Mouse (Mus musculus): ENCODE measurements at regions not wholly inside any gene's neighbourhood (a gene's known extent, or its start where the extent isn't known, plus 50 kb on each side); places are given as distances from the start of the nearest gene placed in this dataset.
A peak's percentile ranks its signal among the peaks of the same experiment; 100 is the strongest.

DNA sequence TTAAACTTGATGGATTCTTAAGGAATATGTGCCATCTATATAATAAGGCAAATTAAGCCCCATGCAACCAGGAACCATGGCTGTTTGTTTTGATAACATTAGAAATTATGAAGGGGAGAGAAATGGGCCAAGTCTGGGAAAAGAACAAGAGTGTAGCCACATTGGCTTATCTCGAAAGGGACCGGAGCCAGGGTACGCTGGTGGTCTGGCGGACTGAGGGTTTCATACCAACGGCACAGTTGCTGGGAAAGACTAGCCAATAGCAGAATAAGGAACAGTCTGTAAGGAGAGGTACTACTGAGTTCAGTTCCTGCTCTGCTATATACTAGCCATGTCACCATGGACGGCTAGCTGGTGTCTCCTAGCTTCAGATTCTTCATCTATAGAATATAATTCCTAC, 105.9 kb upstream of the 1700016C15Rik start:
- no peak overlapping the region for H3K4me3 ChIP-seq (replicated peaks)
- WGBS: 92% methylated on average over 6 of the region's 6 CpGs
- no peak overlapping the region for H3K9ac ChIP-seq (replicated peaks)
- peaks cover 8% of the 10 kb centered on the region; the same call in 1 of the 2 replicates for H3K4me1 ChIP-seq (replicated peaks)
- peaks cover 3% of the 10 kb centered on the region; the same call in 1 of the 2 replicates for H3K27me3 ChIP-seq
- ATAC-seq: no peak
- H3K36me3 ChIP-seq: no peaks in the 10 kb centered on the region
- H3K4me2 ChIP-seq (replicated peaks): no peak overlapping the region
- H3K9me3 ChIP-seq: no peaks in the 10 kb centered on the region
- H3K27ac ChIP-seq: no peak overlapping the region

DNA sequence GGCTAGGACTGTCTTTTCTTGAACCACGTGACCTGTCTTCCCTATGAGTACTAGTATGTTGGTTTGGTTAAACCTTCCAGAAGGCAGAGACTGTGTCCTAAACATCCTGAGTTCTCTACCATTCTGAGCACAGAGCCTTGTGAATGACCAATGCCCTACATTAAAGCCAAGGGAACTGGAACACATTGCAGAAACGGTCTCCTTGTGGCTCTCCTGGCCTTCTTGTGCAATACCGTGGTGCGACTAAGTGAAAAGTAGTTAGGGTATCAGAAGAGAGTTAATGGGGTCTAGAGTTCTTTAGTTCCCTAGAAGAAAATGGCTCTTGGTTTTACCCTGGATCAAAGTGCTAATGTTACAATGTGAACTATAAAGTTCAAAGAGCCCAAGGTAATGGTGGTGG, 101.8 kb upstream of the 1700016C15Rik start:
- H3K4me2 ChIP-seq (replicated peaks): no peak overlapping the region
- H3K4me3 ChIP-seq (replicated peaks): no peak overlapping the region
- H3K9ac ChIP-seq (replicated peaks): no peak overlapping the region
- no peaks in the 10 kb centered on the region for H3K9me3 ChIP-seq
- WGBS: 95% methylated on average over 4 of the region's 4 CpGs
- no peaks in the 10 kb centered on the region for H3K36me3 ChIP-seq
- H3K27ac ChIP-seq: no peak overlapping the region
- peaks cover 3% of the 10 kb centered on the region; the same call in 1 of the 2 replicates for H3K27me3 ChIP-seq
- H3K4me1 ChIP-seq (replicated peaks): peaks cover 7% of the 10 kb centered on the region; the same call in 1 of the 2 replicates
- ATAC-seq: no peak

- Histone ChIP-seq H3K4me3 (replicated peaks) (no peak overlapping the region), H3K4me1 (replicated peaks) (peaks cover 12% of the 10 kb centered on the region; the same call in 1 of the 2 replicates), H3K9ac (replicated peaks) (no peak overlapping the region), H3K27ac (no peak overlapping the region), H3K27me3 (no peaks in the 10 kb centered on the region), H3K4me2 (replicated peaks) (no peak overlapping the region), H3K9me3 (no peaks in the 10 kb centered on the region), H3K36me3 (no peaks in the 10 kb centered on the region)
- WGBS: 74% methylated on average over 9 of the region's 9 CpGs
- ATAC-seq: no peak
These were observed 95.5 kb upstream of the 1700016C15Rik start for GRCm38 (mm10) chr1:177633966-177634602.

DNA sequence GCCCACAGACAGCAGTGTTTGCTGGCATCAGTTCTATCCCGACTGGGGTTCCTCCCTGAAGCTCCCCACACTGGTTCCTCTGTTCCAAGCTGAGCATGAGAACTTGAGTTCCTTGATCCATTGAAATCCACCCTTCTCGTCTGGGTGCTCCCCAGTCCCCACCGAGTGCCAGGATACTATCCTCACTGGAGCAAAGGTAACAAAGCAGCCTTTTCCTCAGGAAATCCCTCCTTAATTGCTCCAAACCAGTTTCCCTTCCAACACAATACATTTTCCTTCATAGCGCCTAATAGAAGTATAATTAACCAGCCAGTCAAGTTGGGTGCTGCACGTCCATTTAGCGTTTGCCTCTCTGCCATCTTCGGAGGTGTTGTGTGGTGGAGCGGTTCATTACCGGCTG, 92.6 kb upstream of the 1700016C15Rik start:
- ATAC-seq: no peak
- H3K4me2 ChIP-seq (replicated peaks): no peak overlapping the region
- WGBS: 87% methylated on average over 9 of the region's 9 CpGs
- no peak overlapping the region for H3K9ac ChIP-seq (replicated peaks)
- no peak overlapping the region for H3K27ac ChIP-seq
- no peaks in the 10 kb centered on the region for H3K9me3 ChIP-seq
- H3K27me3 ChIP-seq: no peaks in the 10 kb centered on the region
- no peak overlapping the region for H3K4me3 ChIP-seq (replicated peaks)
- peaks cover 23% of the 10 kb centered on the region for H3K4me1 ChIP-seq (replicated peaks)
- no peaks in the 10 kb centered on the region for H3K36me3 ChIP-seq

DNA sequence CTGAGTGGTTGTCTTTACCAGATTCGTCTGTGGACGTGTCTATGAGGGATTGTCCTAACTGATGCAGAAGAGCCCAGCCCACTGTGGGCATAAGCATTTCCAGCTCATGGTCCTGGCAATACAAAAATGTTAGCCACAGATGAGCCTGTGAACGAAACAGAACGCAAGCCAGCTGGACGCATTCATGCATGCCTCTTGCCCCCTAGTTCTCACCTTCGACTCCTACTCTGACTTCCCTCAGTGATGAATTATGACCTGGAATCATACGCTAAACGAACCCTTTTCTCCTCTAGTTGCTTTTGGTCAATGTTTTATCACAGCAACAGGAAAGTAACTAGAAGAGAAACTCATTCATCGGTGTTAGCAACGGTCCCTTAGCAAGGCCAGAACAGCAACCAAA, 91.2 kb upstream of the 1700016C15Rik start:
- no peak for ATAC-seq
- no peaks in the 10 kb centered on the region for H3K9me3 ChIP-seq
- WGBS: 94% methylated on average over 10 of the region's 10 CpGs

GRCm38 (mm10) chr1:177639931-177640846, 89.4 kb upstream of the 1700016C15Rik start:
- peak; percentile 80 for ATAC-seq
- no peaks in the 10 kb centered on the region for H3K9me3 ChIP-seq
- H3K4me2 ChIP-seq (replicated peaks): peak overlapping the region; percentile 53
- peak overlapping the region; percentile 11; the same call in 1 of the 2 replicates for H3K9ac ChIP-seq (replicated peaks)
- WGBS: 22% methylated on average over 20 of the region's 20 CpGs
- no peaks in the 10 kb centered on the region for H3K36me3 ChIP-seq
- peak overlapping the region; percentile 22 for H3K4me3 ChIP-seq (replicated peaks)
- H3K27me3 ChIP-seq: no peaks in the 10 kb centered on the region
- peaks cover 17% of the 10 kb centered on the region for H3K4me1 ChIP-seq (replicated peaks)
- H3K27ac ChIP-seq: peak overlapping the region; percentile 59; the same call in 1 of the 2 replicates

More for the DNA sequence above, 91.2 kb upstream of the 1700016C15Rik start:
- no peak overlapping the region for H3K9ac ChIP-seq (replicated peaks)
- no peak overlapping the region for H3K4me2 ChIP-seq (replicated peaks)
- H3K36me3 ChIP-seq: no peaks in the 10 kb centered on the region
- no peaks in the 10 kb centered on the region for H3K27me3 ChIP-seq
- no peak overlapping the region for H3K4me3 ChIP-seq (replicated peaks)
- peaks cover 22% of the 10 kb centered on the region for H3K4me1 ChIP-seq (replicated peaks)
- H3K27ac ChIP-seq: no peak overlapping the region

GRCm38 (mm10) chr1:177642712-177643467, 86.7 kb upstream of the 1700016C15Rik start:
- 78% methylated on average over 10 of the region's 10 CpGs for WGBS
- Histone ChIP-seq H3K4me3 (replicated peaks) (no peak overlapping the region), H3K4me2 (replicated peaks) (no peak overlapping the region), H3K9me3 (no peaks in the 10 kb centered on the region), H3K27ac (no peak overlapping the region), H3K36me3 (no peaks in the 10 kb centered on the region), H3K9ac (replicated peaks) (no peak overlapping the region), H3K4me1 (replicated peaks) (peaks cover 17% of the 10 kb centered on the region), H3K27me3 (no peaks in the 10 kb centered on the region)
- no peak for ATAC-seq

- WGBS: 88% methylated on average over 3 of the region's 3 CpGs
- H3K9ac ChIP-seq (replicated peaks): no peak overlapping the region
- no peak overlapping the region for H3K4me2 ChIP-seq (replicated peaks)
- H3K36me3 ChIP-seq: no peaks in the 10 kb centered on the region
- no peaks in the 10 kb centered on the region for H3K9me3 ChIP-seq
- ATAC-seq: no peak
- H3K27ac ChIP-seq: no peak overlapping the region
- no peaks in the 10 kb centered on the region for H3K27me3 ChIP-seq
- no peak overlapping the region for H3K4me3 ChIP-seq (replicated peaks)
- H3K4me1 ChIP-seq (replicated peaks): peaks cover 17% of the 10 kb centered on the region
These were observed 86.0 kb upstream of the 1700016C15Rik start for GRCm38 (mm10) chr1:177643662-177644061.

- no peak overlapping the region for H3K4me2 ChIP-seq (replicated peaks)
- no peak overlapping the region for H3K9ac ChIP-seq (replicated peaks)
- no peak for ATAC-seq
- no peaks in the 10 kb centered on the region for H3K36me3 ChIP-seq
- no peak overlapping the region for H3K27ac ChIP-seq
- no peak overlapping the region for H3K4me3 ChIP-seq (replicated peaks)
- H3K27me3 ChIP-seq: no peaks in the 10 kb centered on the region
- H3K9me3 ChIP-seq: no peaks in the 10 kb centered on the region
- 85% methylated on average over 4 of the region's 4 CpGs for WGBS
- peaks cover 17% of the 10 kb centered on the region for H3K4me1 ChIP-seq (replicated peaks)
These were observed 85.4 kb upstream of the 1700016C15Rik start for GRCm38 (mm10) chr1:177644214-177644613.

GRCm38 (mm10) chr1:177645327-177645726, 84.3 kb upstream of the 1700016C15Rik start:
- Histone ChIP-seq H3K27me3 (no peaks in the 10 kb centered on the region), H3K4me1 (replicated peaks) (peaks cover 9% of the 10 kb centered on the region), H3K9ac (replicated peaks) (no peak overlapping the region), H3K4me3 (replicated peaks) (no peak overlapping the region), H3K36me3 (no peaks in the 10 kb centered on the region), H3K27ac (no peak overlapping the region), H3K9me3 (no peaks in the 10 kb centered on the region), H3K4me2 (replicated peaks) (no peak overlapping the region)
- ATAC-seq: no peak
- 56% methylated on average over 4 of the region's 4 CpGs for WGBS

DNA sequence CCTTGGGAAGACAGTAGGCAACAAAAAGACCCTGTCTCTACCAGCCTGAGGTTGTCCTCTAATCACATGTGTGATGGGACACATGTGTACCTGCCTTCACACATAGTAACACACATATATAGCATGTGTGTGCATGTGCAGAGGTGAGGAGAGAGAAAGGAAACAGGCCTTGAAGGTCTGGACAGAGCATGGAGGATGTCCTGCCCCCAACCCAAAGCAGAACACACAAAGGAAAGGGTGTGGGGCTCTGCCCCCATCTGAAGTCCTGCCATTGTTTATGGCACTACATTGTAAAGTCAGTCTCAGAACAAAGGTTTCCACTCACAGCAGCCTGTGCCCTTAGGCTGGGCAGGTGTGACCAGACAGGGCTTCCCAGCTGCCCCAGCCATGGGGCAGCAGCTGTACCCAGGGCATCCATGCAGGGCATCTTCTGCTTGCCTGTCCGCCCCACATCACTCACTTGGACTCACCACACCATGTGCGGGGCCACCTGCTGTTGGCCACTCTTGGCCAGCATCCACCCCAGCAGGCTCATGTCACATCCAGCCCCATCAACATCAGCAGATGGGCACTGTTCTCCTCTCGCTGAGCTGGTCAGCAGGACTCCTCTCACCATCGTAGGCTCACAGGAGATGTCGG, 83.6 kb upstream of the 1700016C15Rik start:
- Histone ChIP-seq H3K27me3 (no peaks in the 10 kb centered on the region), H3K4me1 (replicated peaks) (peaks cover 2% of the 10 kb centered on the region), H3K4me2 (replicated peaks) (no peak overlapping the region), H3K4me3 (replicated peaks) (no peak overlapping the region), H3K27ac (no peak overlapping the region), H3K9ac (replicated peaks) (no peak overlapping the region), H3K9me3 (no peaks in the 10 kb centered on the region), H3K36me3 (no peaks in the 10 kb centered on the region)
- 86% methylated on average over 5 of the region's 5 CpGs for WGBS
- peak; percentile 57 for ATAC-seq

Data from midbrain, embryonic 13.5 days (tissue).